Mouse (Mus musculus): ENCODE data around the gene Frmpd4. TPM values are rescaled to one million over a fixed set of nuclear protein-coding genes. Genes with fewer than 3 reads are reported as not detected.

Gene Frmpd4
- polyA plus RNA-seq, 1 experiment from 2014 or later = not detected

DNA sequence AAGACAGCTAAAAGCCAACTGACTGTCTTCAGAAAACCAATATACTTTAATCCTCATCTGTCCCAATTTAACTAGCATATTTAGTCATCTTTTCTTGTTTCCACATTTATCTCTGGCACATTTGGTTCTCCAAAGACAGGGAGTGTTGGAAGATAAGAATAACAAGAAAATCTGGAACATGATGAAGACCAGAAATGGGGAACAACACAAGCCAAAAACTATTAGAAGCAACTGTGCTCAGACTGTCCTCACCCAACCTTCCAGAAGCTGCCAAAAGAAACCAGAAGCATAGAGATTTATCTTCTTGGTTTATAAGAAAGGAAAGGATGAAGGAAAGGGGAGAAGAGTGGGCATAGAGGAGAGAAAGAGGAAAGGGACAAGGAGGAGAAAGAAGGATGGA lies 748.6 kb downstream of the Frmpd4 start:
- H3K27ac ChIP-seq (ENCODE audit: low read depth, low read length) = no peak overlapping the region
- DNase-seq (ENCODE audit: low spot score) (no peak), ATAC-seq (replicated peaks; ENCODE audit: low FRiP score) (no peak)
- H3K27me3 ChIP-seq (replicated peaks; ENCODE audit: control insufficient read depth, insufficient read depth, low read length) = no peaks in the 10 kb centered on the region
- H3K4me2 ChIP-seq = no peak overlapping the region
- no peak overlapping the region for H3K4me3 ChIP-seq (ENCODE audit: low read depth, low read length)
- no peak overlapping the region for H3K9ac ChIP-seq (ENCODE audit: low read depth, low read length)
- no peaks in the 10 kb centered on the region for H3K9me3 ChIP-seq (ENCODE audit: control insufficient read depth, low read length)
- no peaks in the 10 kb centered on the region for H3K36me3 ChIP-seq (ENCODE audit: control insufficient read depth, insufficient read depth, low read length)
- H3K4me1 ChIP-seq (replicated peaks; ENCODE audit: control insufficient read depth, insufficient read depth, low read length) = no peaks in the 10 kb centered on the region

DNA sequence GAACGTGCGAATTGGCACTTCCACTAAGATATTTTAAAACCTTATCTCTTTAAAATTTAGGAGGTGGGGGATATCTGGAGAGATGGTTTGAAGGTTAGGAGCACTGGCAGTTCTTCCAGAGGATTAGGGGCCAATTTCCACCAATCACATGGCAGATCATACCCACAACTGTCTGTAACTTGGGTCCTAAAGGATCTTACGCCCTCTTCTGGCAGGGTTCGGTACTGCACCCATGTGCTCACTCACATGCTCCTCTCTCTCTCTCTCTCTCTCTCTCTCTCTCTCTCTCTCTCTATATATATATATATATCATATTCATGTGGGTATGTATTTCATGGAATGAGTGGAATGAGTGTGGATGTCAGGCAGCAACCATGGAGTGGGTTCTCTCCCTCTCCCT lies 759.7 kb downstream of the Frmpd4 start:
- Histone ChIP-seq H3K4me3 (ENCODE audit: low read depth, low read length) (no peak overlapping the region), H3K4me1 (replicated peaks; ENCODE audit: control insufficient read depth, insufficient read depth, low read length) (no peaks in the 10 kb centered on the region), H3K36me3 (ENCODE audit: control insufficient read depth, insufficient read depth, low read length) (no peaks in the 10 kb centered on the region), H3K4me2 (no peak overlapping the region), H3K9ac (ENCODE audit: low read depth, low read length) (no peak overlapping the region), H3K27me3 (replicated peaks; ENCODE audit: control insufficient read depth, insufficient read depth, low read length) (0 out of 2 replicates have a peak, but pooled peaks cover 4% of the 10 kb centered on the region), H3K27ac (ENCODE audit: low read depth, low read length) (no peak overlapping the region), H3K9me3 (ENCODE audit: control insufficient read depth, low read length) (no peaks in the 10 kb centered on the region)
- ATAC-seq (replicated peaks; ENCODE audit: low FRiP score) = no peak; the same call in 1 of the 2 replicates
- no peak for DNase-seq (ENCODE audit: low spot score)
- 46% methylated on average over 4 of the region's 4 CpGs for WGBS

DNA sequence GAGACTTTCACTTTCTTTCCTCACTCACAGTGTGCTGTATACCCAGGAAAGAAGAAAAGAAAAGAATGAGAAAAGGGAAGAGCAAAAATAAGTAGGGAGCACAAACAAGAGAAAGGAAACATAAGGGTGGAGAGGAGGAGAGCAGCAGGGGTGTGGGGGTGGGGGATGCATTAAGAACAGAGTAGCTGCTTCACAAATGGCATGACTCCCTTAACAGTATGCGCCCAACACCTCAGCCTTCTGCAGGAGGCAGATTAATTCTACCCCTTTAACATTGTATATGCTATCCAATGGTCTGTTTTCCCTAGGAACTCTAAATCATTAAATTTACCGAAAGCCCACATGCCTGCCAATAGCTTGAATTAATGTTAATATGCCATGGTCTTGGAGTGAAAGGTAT lies 766.9 kb downstream of the Frmpd4 start:
- Histone ChIP-seq H3K9ac (ENCODE audit: low read depth, low read length) (no peak overlapping the region), H3K9me3 (ENCODE audit: control insufficient read depth, low read length) (no peaks in the 10 kb centered on the region), H3K4me2 (no peak overlapping the region), H3K4me3 (ENCODE audit: low read depth, low read length) (no peak overlapping the region), H3K27me3 (replicated peaks; ENCODE audit: control insufficient read depth, insufficient read depth, low read length) (peaks cover 8% of the 10 kb centered on the region; the same call in 1 of the 2 replicates), H3K4me1 (replicated peaks; ENCODE audit: control insufficient read depth, insufficient read depth, low read length) (no peaks in the 10 kb centered on the region), H3K36me3 (ENCODE audit: control insufficient read depth, insufficient read depth, low read length) (no peaks in the 10 kb centered on the region), H3K27ac (ENCODE audit: low read depth, low read length) (no peak overlapping the region)
- no peak for DNase-seq (ENCODE audit: low spot score)
- 59% methylated on average over 2 of the region's 2 CpGs for WGBS
- ATAC-seq (replicated peaks; ENCODE audit: low FRiP score) = no peak

DNA sequence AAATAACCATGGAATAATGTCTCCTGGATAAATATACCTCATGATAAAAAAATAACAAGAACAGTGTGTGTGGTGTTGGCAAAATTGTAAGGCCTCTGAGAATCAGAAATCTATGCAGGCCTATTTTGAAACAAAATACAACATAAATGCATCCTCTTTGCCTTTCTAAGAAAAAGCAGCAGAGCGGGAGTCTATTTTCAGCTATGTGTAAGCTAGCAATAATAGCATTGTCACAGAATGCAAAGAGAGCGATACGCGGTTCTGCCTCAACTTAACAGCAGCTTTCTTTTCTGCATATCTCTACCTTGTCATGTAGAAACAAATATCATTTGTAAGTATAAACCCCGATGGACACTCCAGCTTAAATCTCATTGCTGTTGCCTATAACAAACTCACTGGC lies 768.5 kb downstream of the Frmpd4 start:
- 88% methylated on average over 5 of the region's 5 CpGs for WGBS
- DNase-seq (ENCODE audit: low spot score) = no peak
- Histone ChIP-seq H3K36me3 (ENCODE audit: control insufficient read depth, insufficient read depth, low read length) (no peaks in the 10 kb centered on the region), H3K27me3 (replicated peaks; ENCODE audit: control insufficient read depth, insufficient read depth, low read length) (peaks cover 4% of the 10 kb centered on the region; the same call in 1 of the 2 replicates), H3K27ac (ENCODE audit: low read depth, low read length) (no peak overlapping the region), H3K4me3 (ENCODE audit: low read depth, low read length) (no peak overlapping the region), H3K9ac (ENCODE audit: low read depth, low read length) (no peak overlapping the region), H3K4me1 (replicated peaks; ENCODE audit: control insufficient read depth, insufficient read depth, low read length) (no peaks in the 10 kb centered on the region), H3K4me2 (no peak overlapping the region), H3K9me3 (ENCODE audit: control insufficient read depth, low read length) (no peaks in the 10 kb centered on the region)
- no peak for ATAC-seq (replicated peaks; ENCODE audit: low FRiP score)

DNA sequence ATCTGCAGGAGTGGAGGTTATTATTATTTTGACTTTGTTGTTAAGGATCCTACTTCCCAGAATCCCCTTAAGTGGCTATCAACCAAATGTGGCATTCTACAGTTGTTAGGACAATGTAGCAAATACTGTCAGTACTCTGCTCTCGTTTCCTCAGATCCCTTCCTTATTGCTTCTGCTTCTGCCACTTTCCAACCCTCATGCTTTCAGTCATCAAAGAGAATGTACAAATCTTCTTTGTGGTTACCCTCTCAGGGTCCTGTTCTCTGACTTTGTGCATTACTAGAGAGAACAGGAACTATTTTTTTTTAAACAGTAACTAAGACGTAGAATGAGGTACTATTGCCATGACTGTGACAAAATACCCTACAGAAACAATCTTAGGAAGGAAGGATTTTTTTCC lies 788.3 kb downstream of the Frmpd4 start:
- Histone ChIP-seq H3K27ac (ENCODE audit: low read depth, low read length) (no peak overlapping the region), H3K4me2 (no peak overlapping the region), H3K9me3 (ENCODE audit: control insufficient read depth, low read length) (no peaks in the 10 kb centered on the region), H3K4me3 (ENCODE audit: low read depth, low read length) (no peak overlapping the region), H3K27me3 (replicated peaks; ENCODE audit: control insufficient read depth, insufficient read depth, low read length) (peaks cover 12% of the 10 kb centered on the region), H3K36me3 (ENCODE audit: control insufficient read depth, insufficient read depth, low read length) (no peaks in the 10 kb centered on the region), H3K4me1 (replicated peaks; ENCODE audit: control insufficient read depth, insufficient read depth, low read length) (no peaks in the 10 kb centered on the region), H3K9ac (ENCODE audit: low read depth, low read length) (no peak overlapping the region)
- WGBS = 58% methylated on average over 2 of the region's 2 CpGs
- ATAC-seq (replicated peaks; ENCODE audit: low FRiP score) (no peak), DNase-seq (ENCODE audit: low spot score) (no peak)

DNA sequence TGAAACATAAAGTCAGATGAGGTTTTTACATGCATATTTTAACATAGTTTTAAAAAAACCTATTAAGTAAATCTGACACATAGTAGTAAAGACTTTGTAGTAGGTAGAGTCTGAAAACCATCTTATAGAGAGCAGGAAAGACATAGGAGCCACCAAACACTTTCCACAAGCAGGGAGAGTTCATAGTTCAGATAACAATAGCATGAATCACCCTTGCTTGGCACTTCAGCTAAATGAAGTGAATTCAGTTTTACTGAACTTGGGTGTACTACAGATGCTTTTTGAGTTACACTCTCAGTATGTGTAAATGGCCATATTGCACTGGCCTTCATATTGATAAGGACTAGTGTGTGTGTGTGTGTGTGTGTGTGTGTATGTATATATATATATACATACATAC lies 793.5 kb downstream of the Frmpd4 start:
- no peaks in the 10 kb centered on the region for H3K4me1 ChIP-seq (replicated peaks; ENCODE audit: control insufficient read depth, insufficient read depth, low read length)
- no peak overlapping the region for H3K4me3 ChIP-seq (ENCODE audit: low read depth, low read length)
- H3K27me3 ChIP-seq (replicated peaks; ENCODE audit: control insufficient read depth, insufficient read depth, low read length) = peaks cover 4% of the 10 kb centered on the region
- no peak overlapping the region for H3K9ac ChIP-seq (ENCODE audit: low read depth, low read length)
- no peak for ATAC-seq (replicated peaks; ENCODE audit: low FRiP score)
- DNase-seq (ENCODE audit: low spot score) = no peak
- H3K4me2 ChIP-seq = no peak overlapping the region
- H3K9me3 ChIP-seq (ENCODE audit: control insufficient read depth, low read length) = no peaks in the 10 kb centered on the region
- H3K27ac ChIP-seq (ENCODE audit: low read depth, low read length) = no peak overlapping the region
- H3K36me3 ChIP-seq (ENCODE audit: control insufficient read depth, insufficient read depth, low read length) = no peaks in the 10 kb centered on the region

DNA sequence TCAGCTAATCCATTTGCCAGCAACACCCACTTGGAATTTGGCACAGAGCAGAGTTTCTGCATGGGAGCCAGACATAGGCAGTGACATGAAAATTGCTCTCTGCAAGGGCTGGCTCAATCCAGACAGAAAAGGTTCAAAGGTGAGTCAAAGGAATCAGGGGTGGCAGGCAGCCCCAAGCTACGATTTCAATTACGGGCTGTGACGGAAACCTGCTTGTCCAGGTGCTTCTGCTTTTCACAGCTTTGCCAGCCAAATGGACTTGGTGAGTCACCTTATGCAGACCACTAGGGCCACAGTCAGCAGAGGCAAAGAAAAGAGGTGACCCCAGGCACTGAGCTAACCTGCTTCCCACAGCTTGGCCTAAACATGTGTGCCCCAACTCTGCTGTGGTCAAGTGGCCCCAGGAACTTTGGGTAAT lies 857.5 kb downstream of the Frmpd4 start:
- no peak overlapping the region for H3K4me2 ChIP-seq
- H3K9ac ChIP-seq (ENCODE audit: low read depth, low read length) = no peak overlapping the region
- ATAC-seq (replicated peaks; ENCODE audit: low FRiP score) (no peak), DNase-seq (ENCODE audit: low spot score) (no peak)
- H3K27ac ChIP-seq (ENCODE audit: low read depth, low read length) = no peak overlapping the region
- H3K9me3 ChIP-seq (ENCODE audit: control insufficient read depth, low read length) = no peaks in the 10 kb centered on the region
- H3K36me3 ChIP-seq (ENCODE audit: control insufficient read depth, insufficient read depth, low read length) = no peaks in the 10 kb centered on the region
- H3K4me3 ChIP-seq (ENCODE audit: low read depth, low read length) = no peak overlapping the region
- no peaks in the 10 kb centered on the region for H3K4me1 ChIP-seq (replicated peaks; ENCODE audit: control insufficient read depth, insufficient read depth, low read length)
- H3K27me3 ChIP-seq (replicated peaks; ENCODE audit: control insufficient read depth, insufficient read depth, low read length) = peaks cover 8% of the 10 kb centered on the region; the same call in 1 of the 2 replicates
- 95% methylated on average over 3 of the region's 3 CpGs for WGBS

DNA sequence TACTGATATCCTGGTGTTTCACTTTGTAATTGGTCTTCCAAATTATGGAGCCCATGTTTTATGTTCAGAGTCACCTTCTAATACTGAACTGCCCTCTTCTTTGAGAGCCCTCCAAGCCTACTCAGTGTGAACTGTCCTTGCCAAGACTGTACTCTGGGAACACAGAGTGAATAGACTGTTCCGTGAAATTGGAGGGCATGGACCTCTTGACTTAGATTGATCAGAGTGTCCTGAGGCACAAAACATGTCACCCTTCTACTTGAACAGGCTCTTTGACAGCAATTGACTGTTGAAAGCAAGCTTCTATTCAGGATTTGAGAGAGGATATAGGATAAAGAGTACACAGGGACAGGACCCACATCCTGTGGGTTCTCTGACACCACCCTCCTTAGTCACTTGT lies 857.9 kb downstream of the Frmpd4 start:
- H3K4me3 ChIP-seq (ENCODE audit: low read depth, low read length) = no peak overlapping the region
- no peak overlapping the region for H3K27ac ChIP-seq (ENCODE audit: low read depth, low read length)
- DNase-seq (ENCODE audit: low spot score) (no peak), ATAC-seq (replicated peaks; ENCODE audit: low FRiP score) (no peak)
- peaks cover 6% of the 10 kb centered on the region; the same call in 1 of the 2 replicates for H3K27me3 ChIP-seq (replicated peaks; ENCODE audit: control insufficient read depth, insufficient read depth, low read length)
- no peak overlapping the region for H3K9ac ChIP-seq (ENCODE audit: low read depth, low read length)
- no peak overlapping the region for H3K4me2 ChIP-seq
- H3K9me3 ChIP-seq (ENCODE audit: control insufficient read depth, low read length) = no peaks in the 10 kb centered on the region
- WGBS = 85% methylated on average over 1 of the region's 1 CpGs
- no peaks in the 10 kb centered on the region for H3K4me1 ChIP-seq (replicated peaks; ENCODE audit: control insufficient read depth, insufficient read depth, low read length)
- H3K36me3 ChIP-seq (ENCODE audit: control insufficient read depth, insufficient read depth, low read length) = no peaks in the 10 kb centered on the region

DNA sequence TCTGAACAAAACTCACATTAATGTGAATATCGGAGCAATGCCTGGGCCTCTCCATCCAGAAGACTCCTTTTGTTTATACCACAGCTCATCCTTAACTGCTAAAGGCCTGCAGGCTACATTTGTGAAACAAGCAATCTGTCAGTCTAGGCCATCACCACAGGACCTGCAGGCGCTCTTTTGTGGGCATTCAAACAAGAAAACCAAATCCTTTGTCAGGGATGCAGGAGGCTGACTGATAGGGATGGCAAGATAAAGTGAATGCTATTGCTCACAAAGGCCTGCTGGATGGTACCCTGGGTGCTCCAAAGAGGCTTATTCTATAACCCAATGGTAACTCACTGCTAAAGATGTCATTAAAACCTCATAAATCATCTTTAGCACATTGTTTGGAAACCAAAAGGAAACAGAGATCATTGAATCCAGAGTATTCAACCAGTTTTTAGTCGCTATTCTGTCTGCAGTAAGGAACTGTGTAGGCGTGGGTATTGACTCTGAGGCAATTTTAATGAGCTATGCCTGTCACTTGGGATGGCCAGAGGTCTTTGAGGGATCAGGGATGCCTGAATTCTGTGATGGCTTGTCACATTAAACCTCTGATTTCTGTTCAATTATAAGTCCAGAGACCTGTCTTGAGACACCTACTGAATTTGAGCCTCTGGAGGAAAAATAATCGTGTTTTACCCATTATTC lies 922.1 kb downstream of the Frmpd4 start:
- Histone ChIP-seq H3K9ac (ENCODE audit: low read depth, low read length) (no peak overlapping the region), H3K9me3 (ENCODE audit: control insufficient read depth, low read length) (no peaks in the 10 kb centered on the region), H3K4me3 (ENCODE audit: low read depth, low read length) (no peak overlapping the region), H3K4me1 (replicated peaks; ENCODE audit: control insufficient read depth, insufficient read depth, low read length) (no peaks in the 10 kb centered on the region), H3K27ac (ENCODE audit: low read depth, low read length) (no peak overlapping the region), H3K36me3 (ENCODE audit: control insufficient read depth, insufficient read depth, low read length) (no peaks in the 10 kb centered on the region), H3K27me3 (replicated peaks; ENCODE audit: control insufficient read depth, insufficient read depth, low read length) (peaks cover 7% of the 10 kb centered on the region; the same call in 1 of the 2 replicates), H3K4me2 (no peak overlapping the region)
- ATAC-seq (replicated peaks; ENCODE audit: low FRiP score) (no peak), DNase-seq (ENCODE audit: low spot score) (no peak)
- 54% methylated on average over 5 of the region's 5 CpGs for WGBS
